ENCODE assay signal across 8 mouse cellular contexts in the genomic region with DNA sequence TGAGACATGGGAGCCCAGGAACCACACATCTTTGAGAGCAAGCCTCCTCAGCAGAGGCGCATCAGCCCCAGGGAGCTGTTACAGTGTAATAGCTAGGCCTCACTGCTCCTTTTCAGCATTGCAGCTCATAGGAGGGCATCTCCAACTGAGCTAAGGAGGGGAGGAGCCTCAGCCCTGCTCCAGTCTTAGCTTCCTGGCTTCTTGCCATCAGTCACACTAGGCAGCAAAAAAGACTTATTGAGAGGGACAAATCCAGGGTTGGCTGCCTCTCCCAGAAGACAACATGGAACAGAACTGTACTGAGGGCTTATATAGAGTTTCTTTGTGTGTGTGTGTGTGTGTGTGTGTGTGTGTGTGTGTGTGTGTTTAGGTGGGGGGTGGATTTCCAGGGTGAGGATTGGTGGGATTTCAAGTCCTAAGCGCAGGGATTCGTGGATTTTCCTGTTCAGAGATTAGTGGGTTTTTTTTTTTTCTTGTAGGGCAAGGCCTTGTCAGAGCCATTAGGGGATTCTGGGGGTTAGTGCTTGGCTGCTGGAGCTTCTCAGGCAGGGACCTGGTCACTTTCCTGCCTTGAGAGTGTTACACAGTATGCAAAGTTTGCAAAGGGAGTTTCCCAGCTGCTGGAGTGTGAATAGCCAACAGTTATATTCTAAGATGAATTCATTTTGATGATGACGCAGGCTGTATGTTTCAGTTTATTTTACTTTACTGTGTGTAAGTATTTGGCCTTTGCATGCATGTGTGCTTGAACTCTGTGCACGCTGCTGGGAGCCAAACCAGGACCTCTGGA. TPM values are rescaled to one million over a fixed set of nuclear protein-coding genes. Genes with fewer than 3 reads are reported as not detected.
DNase-seq lines count a peak whose midpoint lies in the region; ATAC-seq lines count a peak whose summit lies in the region.

No protein-coding gene starts in this region.

- ATAC-seq in forebrain, embryonic 13.5 days: peak; percentile 91
- ATAC-seq in hindbrain, embryonic 15.5 days (ENCODE audit: low FRiP score, low read depth): peak; percentile 89
- peak; percentile 93 for ATAC-seq in neural tube, embryonic 13.5 days (ENCODE audit: low read depth)

- peaks cover 16% of the 10 kb centered on the region for H3K9me3 ChIP-seq in forebrain, embryonic 13.5 days (replicated peaks)
- 0 out of 2 replicates have a peak, but pooled peaks cover 6% of the 10 kb centered on the region for H3K9me3 ChIP-seq in hindbrain, embryonic 15.5 days
- peaks cover 15% of the 10 kb centered on the region for H3K9me3 ChIP-seq in neural tube, embryonic 13.5 days

- no peaks in the 10 kb centered on the region for H3K27me3 ChIP-seq in forebrain, embryonic 13.5 days
- no peaks in the 10 kb centered on the region for H3K27me3 ChIP-seq in hindbrain, embryonic 15.5 days
- no peaks in the 10 kb centered on the region for H3K27me3 ChIP-seq in neural tube, embryonic 13.5 days

- no peak overlapping the region for H3K9ac ChIP-seq in forebrain, embryonic 13.5 days
- H3K9ac ChIP-seq in hindbrain, embryonic 15.5 days: no peak overlapping the region
- H3K9ac ChIP-seq in neural tube, embryonic 13.5 days: no peak overlapping the region

- DNase-seq in left cerebral cortex, adult 11 months (ENCODE audit: low spot score): peak; percentile 39
- DNase-seq in left cerebral cortex, adult 8-10 months (ENCODE audit: low spot score in 2 of 2): no peak
- DNase-seq in NIH3T3 (ENCODE audit: low read depth): peak; percentile 35
- peak; percentile 56 to 61 for DNase-seq in left cerebral cortex, postnatal 10 days (ENCODE audit: extremely low spot score in 1 of 2, low spot score in 2 of 2)
- peak; percentile 40 for DNase-seq in thymus, postnatal 4 days

- no peak overlapping the region for H3K4me2 ChIP-seq in forebrain, embryonic 13.5 days
- no peak overlapping the region for H3K4me2 ChIP-seq in hindbrain, embryonic 15.5 days
- H3K4me2 ChIP-seq in neural tube, embryonic 13.5 days: no peak overlapping the region

- WGBS in forebrain, embryonic 13.5 days: 70% methylated on average over 5 of the region's 5 CpGs
- WGBS in hindbrain, embryonic 15.5 days: 65% methylated on average over 5 of the region's 5 CpGs
- 70% methylated on average over 5 of the region's 5 CpGs for WGBS in neural tube, embryonic 13.5 days

- H3K27ac ChIP-seq in forebrain, embryonic 13.5 days: peak overlapping the region; percentile 33
- H3K27ac ChIP-seq in hindbrain, embryonic 15.5 days (replicated peaks): peak overlapping the region; percentile 69
- H3K27ac ChIP-seq in neural tube, embryonic 13.5 days (replicated peaks): peak overlapping the region; percentile 73

- H3K36me3 ChIP-seq in forebrain, embryonic 13.5 days (ENCODE audit: poor library complexity, severe bottlenecking): peaks cover 16% of the 10 kb centered on the region
- no peaks in the 10 kb centered on the region for H3K36me3 ChIP-seq in hindbrain, embryonic 15.5 days
- peaks cover 9% of the 10 kb centered on the region; the same call in 1 of the 2 replicates for H3K36me3 ChIP-seq in neural tube, embryonic 13.5 days

- no peak overlapping the region for H3K4me3 ChIP-seq in forebrain, embryonic 13.5 days
- no peak overlapping the region for H3K4me3 ChIP-seq in hindbrain, embryonic 15.5 days
- no peak overlapping the region for H3K4me3 ChIP-seq in neural tube, embryonic 13.5 days

- intact Hi-C loops in left cerebral cortex, postnatal 10 days (cut with DNase I): no loop called here

- H3K4me1 ChIP-seq in forebrain, embryonic 13.5 days: peaks cover 9% of the 10 kb centered on the region
- H3K4me1 ChIP-seq in hindbrain, embryonic 15.5 days (replicated peaks): peaks cover 7% of the 10 kb centered on the region
- peaks cover 9% of the 10 kb centered on the region for H3K4me1 ChIP-seq in neural tube, embryonic 13.5 days (replicated peaks)

RNA-seq across cellular contexts. Expression of a gene that starts 25.2 kb away (rescaled TPM):
- total RNA-seq in left cerebral cortex, adult 8-10 months (2022): 10 to 100 TPM; 32.1 to 37.3 (median 34.2) TPM
- polyA plus RNA-seq in forebrain, embryonic 13.5 days (2015; fragmentation: Nextera tagmentation; extraction: Ambion mirVana): 19.5 and 19.6 TPM in 2 replicates
- 17.8 and 18.4 TPM in 2 replicates for polyA plus RNA-seq in hindbrain, embryonic 15.5 days (2015; fragmentation: Nextera tagmentation; extraction: Ambion mirVana)
- total RNA-seq in left cerebral cortex, postnatal 10 days (2021): 10 to 100 TPM; 39.1 to 43.0 TPM
- 23.9 and 25.4 TPM in 2 replicates for polyA plus RNA-seq in neural tube, embryonic 13.5 days (2015; fragmentation: Nextera tagmentation; extraction: Ambion mirVana)

Comparison
In these comparisons a context has a peak if more than half of its experiments do, and no peak if none do; other contexts are left out.
1. DNase-seq: peak in left cerebral cortex, adult 11 months (single experiment), NIH3T3 (single experiment), left cerebral cortex, postnatal 10 days (2 of 2) and thymus, postnatal 4 days (single experiment); none in left cerebral cortex, adult 8-10 months (0 of 2).
2. Peak in every context shown above with its lines, with median percentiles within 50 percentile points of each other: ATAC-seq and H3K27ac ChIP-seq.